Mouse (Mus musculus): ENCODE results near the gene Gm12216.

DNA sequence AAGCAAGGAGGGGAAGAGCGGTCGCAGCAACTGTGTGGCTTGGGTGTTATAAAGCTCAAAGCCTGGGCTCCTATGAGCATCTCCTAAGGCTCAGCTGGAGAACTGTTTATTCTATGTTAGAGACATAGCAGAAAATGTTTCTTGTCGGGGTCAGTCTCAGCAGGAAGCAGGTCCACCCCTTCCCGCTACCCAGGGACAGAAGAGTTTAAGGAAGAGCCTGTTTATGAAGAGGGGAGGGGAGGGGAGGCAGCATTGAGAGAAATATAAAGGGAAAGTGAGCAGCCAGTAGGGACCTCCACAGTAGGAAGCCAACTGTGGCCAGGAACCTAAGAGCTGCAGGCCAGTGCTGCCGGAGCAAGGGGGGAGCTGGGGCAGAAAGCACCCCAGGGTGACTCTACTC lies 49.7 kb downstream of the Gm12216 start:
- TF ChIP-seq CTCF (IDR thresholded peaks at IDR 0.05; ENCODE audit: borderline replicate concordance, insufficient read depth, low read depth, low read length) (no peak), POLR2A (IDR thresholded peaks at IDR 0.05; ENCODE audit: borderline replicate concordance, insufficient read depth, low read length) (no peak)

Data from cerebellum, adult 2 months (tissue).